Mouse (Mus musculus): ENCODE data around the gene Eif3g. TPM values are rescaled to one million over a fixed set of nuclear protein-coding genes. Genes with fewer than 3 reads are reported as not detected.

Eif3g gene
- polyA plus RNA-seq, 1 experiment, result 206 TPM

GRCm38 (mm10) chr9:20857131-20857530, 41.3 kb downstream of the Eif3g start:
- H3K9ac ChIP-seq (ENCODE audit: low read depth, poor library complexity, severe bottlenecking), result no peak overlapping the region
- no peaks in the 10 kb centered on the region for H3K4me1 ChIP-seq (ENCODE audit: control insufficient read depth, insufficient read depth, low read length)
- H3K27me3 ChIP-seq (ENCODE audit: control insufficient read depth, insufficient read depth, low read length, poor library complexity, severe bottlenecking), result no peaks in the 10 kb centered on the region
- 0 out of 2 replicates have a peak, but pooled peaks have one; percentile 49 for TF ChIP-seq EP300 (IDR thresholded peaks at IDR 0.05; ENCODE audit: insufficient read depth, low read depth, low read length)
- no peak for TF ChIP-seq CTCF (IDR thresholded peaks at IDR 0.05; ENCODE audit: low read depth, low read length)
- no peak for TF ChIP-seq POLR2A (IDR thresholded peaks at IDR 0.05; ENCODE audit: insufficient read depth, low read length)
- no peak overlapping the region for H3K4me3 ChIP-seq (ENCODE audit: low read depth, low read length)
- H3K27ac ChIP-seq (ENCODE audit: insufficient read depth, low read length), result no peak overlapping the region
- no peaks in the 10 kb centered on the region for H3K9me3 ChIP-seq (replicated peaks; ENCODE audit: control insufficient read depth, insufficient read depth, low read length, poor library complexity, severe bottlenecking)
- no peaks in the 10 kb centered on the region for H3K36me3 ChIP-seq (ENCODE audit: control insufficient read depth, insufficient read depth, low read length, poor library complexity, severe bottlenecking)

- TF ChIP-seq EP300 (IDR thresholded peaks at IDR 0.05; ENCODE audit: insufficient read depth, low read depth, low read length) (no peak), CTCF (IDR thresholded peaks at IDR 0.05; ENCODE audit: low read depth, low read length) (peak; percentile 6), POLR2A (IDR thresholded peaks at IDR 0.05; ENCODE audit: insufficient read depth, low read length) (no peak)
- no peak overlapping the region for H3K27ac ChIP-seq (ENCODE audit: insufficient read depth, low read length)
- no peaks in the 10 kb centered on the region for H3K9me3 ChIP-seq (replicated peaks; ENCODE audit: control insufficient read depth, insufficient read depth, low read length, poor library complexity, severe bottlenecking)
- no peaks in the 10 kb centered on the region for H3K27me3 ChIP-seq (ENCODE audit: control insufficient read depth, insufficient read depth, low read length, poor library complexity, severe bottlenecking)
- H3K4me1 ChIP-seq (ENCODE audit: control insufficient read depth, insufficient read depth, low read length), result no peaks in the 10 kb centered on the region
- H3K9ac ChIP-seq (ENCODE audit: low read depth, poor library complexity, severe bottlenecking), result no peak overlapping the region
- no peaks in the 10 kb centered on the region for H3K36me3 ChIP-seq (ENCODE audit: control insufficient read depth, insufficient read depth, low read length, poor library complexity, severe bottlenecking)
- no peak overlapping the region for H3K4me3 ChIP-seq (ENCODE audit: low read depth, low read length)
These were observed 48.2 kb downstream of the Eif3g start for GRCm38 (mm10) chr9:20850179-20850578.

Other genes starting within 250 kb of the Eif3g start
- gene Pin1, start 246.5 kb downstream of the Eif3g start, polyA plus RNA-seq (2011; ENCODE audit: insufficient read depth, insufficient read length, low read depth, missing spikeins), result 17.6 and 20.9 TPM in 2 replicates
- gene Olfm2, start 152.3 kb downstream of the Eif3g start, polyA plus RNA-seq (2011; ENCODE audit: insufficient read depth, insufficient read length, low read depth, missing spikeins), result 3.3 and 4.4 TPM in 2 replicates
- gene Col5a3, start 83.6 kb downstream of the Eif3g start, polyA plus RNA-seq (2011; ENCODE audit: insufficient read depth, insufficient read length, low read depth, missing spikeins), result 1.3 and 1.6 TPM in 2 replicates
- not detected in 2 replicates for gene Rdh8, start 80.1 kb downstream of the Eif3g start, polyA plus RNA-seq (2011; ENCODE audit: insufficient read depth, insufficient read length, low read depth, missing spikeins)
- gene A230050P20Rik, start 30.0 kb downstream of the Eif3g start, polyA plus RNA-seq (2011; ENCODE audit: insufficient read depth, insufficient read length, low read depth, missing spikeins), result 20.5 and 23.9 TPM in 2 replicates
- 1.3 and 2.0 TPM in 2 replicates for gene Angptl6, start 18.9 kb downstream of the Eif3g start, polyA plus RNA-seq (2011; ENCODE audit: insufficient read depth, insufficient read length, low read depth, missing spikeins)
- gene Ppan, start 10.4 kb downstream of the Eif3g start, polyA plus RNA-seq (2011; ENCODE audit: insufficient read depth, insufficient read length, low read depth, missing spikeins), result 76.9 and 81.2 TPM in 2 replicates
- gene Dnmt1, start 61.3 kb upstream of the Eif3g start, polyA plus RNA-seq (2011; ENCODE audit: insufficient read depth, insufficient read length, low read depth, missing spikeins), result 115 and 120 TPM in 2 replicates
- gene S1pr2, start 78.2 kb upstream of the Eif3g start, polyA plus RNA-seq (2011; ENCODE audit: insufficient read depth, insufficient read length, low read depth, missing spikeins), result 14.1 and 19.9 TPM in 2 replicates
- 45.1 and 50.9 TPM in 2 replicates for gene Mrpl4, start 104.1 kb upstream of the Eif3g start, polyA plus RNA-seq (2011; ENCODE audit: insufficient read depth, insufficient read length, low read depth, missing spikeins)
- gene Icam1, start 117.4 kb upstream of the Eif3g start, polyA plus RNA-seq (2011; ENCODE audit: insufficient read depth, insufficient read length, low read depth, missing spikeins), result 24.9 and 25.7 TPM in 2 replicates
- 1.3 TPM in 1 of 2 replicates, not detected in the other for gene Icam4, start 130.8 kb upstream of the Eif3g start, polyA plus RNA-seq (2011; ENCODE audit: insufficient read depth, insufficient read length, low read depth, missing spikeins)
- gene Icam5, start 133.4 kb upstream of the Eif3g start, polyA plus RNA-seq (2011; ENCODE audit: insufficient read depth, insufficient read length, low read depth, missing spikeins), result 0.94 and 1.3 TPM in 2 replicates
- gene Zglp1, start 168.5 kb upstream of the Eif3g start, polyA plus RNA-seq (2011; ENCODE audit: insufficient read depth, insufficient read length, low read depth, missing spikeins), result 2.5 TPM in 1 of 2 replicates, not detected in the other
- gene Gm49373, start 174.5 kb upstream of the Eif3g start, polyA plus RNA-seq (2011; ENCODE audit: insufficient read depth, insufficient read length, low read depth, missing spikeins), result 1.0 and 1.4 TPM in 2 replicates
- 25.9 and 38.8 TPM in 2 replicates for gene Fdx1l, start 175.0 kb upstream of the Eif3g start, polyA plus RNA-seq (2011; ENCODE audit: insufficient read depth, insufficient read length, low read depth, missing spikeins)
- gene Gm38431, start 193.4 kb upstream of the Eif3g start, polyA plus RNA-seq (2011; ENCODE audit: insufficient read depth, insufficient read length, low read depth, missing spikeins), result 4.7 and 6.3 TPM in 2 replicates
- 60.7 and 61.9 TPM in 2 replicates for gene Raver1, start 193.4 kb upstream of the Eif3g start, polyA plus RNA-seq (2011; ENCODE audit: insufficient read depth, insufficient read length, low read depth, missing spikeins)
- 15.5 and 17.8 TPM in 2 replicates for gene Tyk2, start 232.6 kb upstream of the Eif3g start, polyA plus RNA-seq (2011; ENCODE audit: insufficient read depth, insufficient read length, low read depth, missing spikeins)